8 mouse cellular contexts compared by ENCODE assay signal in the genomic region with DNA sequence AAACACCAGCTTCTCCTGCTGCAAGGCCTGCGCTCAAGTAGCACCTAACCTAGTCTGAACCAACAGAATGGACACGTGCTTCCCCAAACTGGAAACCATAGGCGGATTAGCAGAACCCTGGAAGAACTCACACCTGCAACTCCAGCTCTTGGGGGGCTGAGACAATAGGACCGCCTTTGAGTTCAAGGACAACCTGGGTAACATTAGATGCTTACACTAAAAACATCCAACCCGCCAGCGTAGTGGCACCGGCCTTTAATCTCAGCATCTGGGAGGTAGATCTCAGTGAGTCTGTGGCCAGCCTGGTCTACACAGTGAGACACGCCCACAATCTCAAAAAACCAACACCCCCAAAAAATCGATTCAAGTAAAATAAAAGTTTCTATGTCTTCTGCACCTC. TPM values are rescaled to one million over a fixed set of nuclear protein-coding genes. Genes with fewer than 3 reads are reported as not detected.
DNase-seq lines count a peak whose midpoint lies in the region; ATAC-seq and TF ChIP-seq lines count a peak whose summit lies in the region.

No protein-coding gene starts in this region.

- no peaks in the 10 kb centered on the region for H3K9me3 ChIP-seq in heart, embryonic 13.5 days
- H3K9me3 ChIP-seq in ES-Bruce4 (replicated peaks; ENCODE audit: control insufficient read depth, insufficient read depth, low read length, poor library complexity, severe bottlenecking), result no peaks in the 10 kb centered on the region
- no peaks in the 10 kb centered on the region for H3K9me3 ChIP-seq in forebrain, embryonic 15.5 days

- TF ChIP-seq POLR2A in ES-Bruce4 (IDR thresholded peaks at IDR 0.05; ENCODE audit: insufficient read depth, low read length), result no peak

- peak overlapping the region; percentile 82 for H3K4me3 ChIP-seq in heart, embryonic 13.5 days
- peak overlapping the region; percentile 35 for H3K4me3 ChIP-seq in ES-Bruce4 (ENCODE audit: low read depth, low read length)
- peak overlapping the region; percentile 80 for H3K4me3 ChIP-seq in forebrain, embryonic 15.5 days
- H3K4me3 ChIP-seq in macrophage (ENCODE audit: inconsistent target), result peak overlapping the region; percentile 62

- peak overlapping the region; percentile 90 for H3K9ac ChIP-seq in heart, embryonic 13.5 days
- H3K9ac ChIP-seq in ES-Bruce4 (ENCODE audit: low read depth, poor library complexity, severe bottlenecking), result peak overlapping the region; percentile 45
- peak overlapping the region; percentile 77 for H3K9ac ChIP-seq in forebrain, embryonic 15.5 days (replicated peaks)

- no peaks in the 10 kb centered on the region for H3K27me3 ChIP-seq in heart, embryonic 13.5 days (replicated peaks)
- no peaks in the 10 kb centered on the region for H3K27me3 ChIP-seq in ES-Bruce4 (ENCODE audit: control insufficient read depth, insufficient read depth, low read length, poor library complexity, severe bottlenecking)
- H3K27me3 ChIP-seq in forebrain, embryonic 15.5 days, result no peaks in the 10 kb centered on the region

- H3K4me2 ChIP-seq in heart, embryonic 13.5 days, result peak overlapping the region; percentile 86
- peak overlapping the region; percentile 68 for H3K4me2 ChIP-seq in forebrain, embryonic 15.5 days (replicated peaks)

- TF ChIP-seq CTCF in ES-Bruce4 (IDR thresholded peaks at IDR 0.05; ENCODE audit: low read depth, low read length), result no peak

- ATAC-seq in heart, embryonic 13.5 days (ENCODE audit: extremely low read depth, insufficient number of reproducible peaks, low FRiP score, low TSS enrichment), result no peak
- ATAC-seq in forebrain, embryonic 15.5 days (replicated peaks), result no peak

- peaks cover 53% of the 10 kb centered on the region for H3K79me2 ChIP-seq in macrophage (ENCODE audit: inconsistent target)

- no peak for TF ChIP-seq EP300 in ES-Bruce4 (IDR thresholded peaks at IDR 0.05; ENCODE audit: insufficient read depth, low read depth, low read length)

- H3K36me3 ChIP-seq in heart, embryonic 13.5 days, result peaks cover 18% of the 10 kb centered on the region
- H3K36me3 ChIP-seq in ES-Bruce4 (ENCODE audit: control insufficient read depth, insufficient read depth, low read length, poor library complexity, severe bottlenecking) (no peaks in the 10 kb centered on the region), macrophage (ENCODE audit: inconsistent target) (no peaks in the 10 kb centered on the region)
- H3K36me3 ChIP-seq in forebrain, embryonic 15.5 days, result no peaks in the 10 kb centered on the region

- no peak for DNase-seq in heart, postnatal 4 days
- DNase-seq in urinary bladder, postnatal 25 days (ENCODE audit: low spot score), result no peak
- no peak for DNase-seq in frontal cortex, postnatal 25 days (ENCODE audit: low spot score in 2 of 2)
- no peak for DNase-seq in urinary bladder, postnatal 10 days (ENCODE audit: low spot score)

- H3K4me1 ChIP-seq in heart, embryonic 13.5 days, result peaks cover 24% of the 10 kb centered on the region
- H3K4me1 ChIP-seq in ES-Bruce4 (ENCODE audit: control insufficient read depth, insufficient read depth, low read length), result no peaks in the 10 kb centered on the region
- H3K4me1 ChIP-seq in forebrain, embryonic 15.5 days, result peaks cover 25% of the 10 kb centered on the region

- WGBS in heart, embryonic 13.5 days, result 37% methylated on average over 9 of the region's 9 CpGs
- WGBS in forebrain, embryonic 15.5 days, result 37% methylated on average over 9 of the region's 9 CpGs
- WGBS in macrophage (ENCODE audit: missing documents), result 42% methylated on average over 9 of the region's 9 CpGs

- H3K27ac ChIP-seq in heart, embryonic 13.5 days (replicated peaks), result peak overlapping the region; percentile 75; the same call in 1 of the 2 replicates
- H3K27ac ChIP-seq in ES-Bruce4 (ENCODE audit: insufficient read depth, low read length) (no peak overlapping the region), macrophage (peak overlapping the region; percentile 19; the same call in 1 of the 2 replicates)
- 0 out of 2 replicates have a peak overlapping the region, but pooled peaks have one; percentile 85 for H3K27ac ChIP-seq in forebrain, embryonic 15.5 days (replicated peaks)

RNA-seq across cellular contexts. Expression of gene Anks3, which starts 0.7 kb away (rescaled TPM):
- 31.8 and 32.3 TPM in 2 replicates for polyA plus RNA-seq in heart, embryonic 13.5 days (2015; fragmentation: Nextera tagmentation; extraction: Ambion mirVana)
- 10 to 100 TPM; 22.4 to 24.3 TPM for total RNA-seq in heart, postnatal 4 days (2021)
- polyA plus RNA-seq in ES-Bruce4 (2011; ENCODE audit: insufficient read depth, insufficient read length, low read depth, missing spikeins) (22.4 and 28.4 TPM in 2 replicates), macrophage (2018) (9.0 to 21.1 TPM (median 12.1 TPM) in 3 replicates)
- polyA plus RNA-seq in forebrain, embryonic 15.5 days (2015; fragmentation: Nextera tagmentation; extraction: Ambion mirVana), result 79.9 and 80.7 TPM in 2 replicates
- total RNA-seq in macrophage (2018; cell fraction: chromatin; rRNA removed), result 100 to 1,000 TPM in 21 of 26 experiments, 10 to 100 TPM in 5; 82.2 to 241 (median 140) TPM
- total RNA-seq in macrophage (2018; cell fraction: cytosol; rRNA removed), result 10 to 100 TPM in 11 of 26 experiments, 1 to 10 TPM in 15; 2.8 to 17.9 (median 9.8) TPM
- 100 to 1,000 TPM in 5 of 26 experiments, 10 to 100 TPM in 21; 35.6 to 129 (median 71.5) TPM for total RNA-seq in macrophage (2018; cell fraction: nucleus; rRNA removed)

RNA-seq across cellular contexts. Expression of gene Nudt16l1, which starts 24.8 kb away (rescaled TPM):
- 105 and 113 TPM in 2 replicates for polyA plus RNA-seq in heart, embryonic 13.5 days (2015; fragmentation: Nextera tagmentation; extraction: Ambion mirVana)
- total RNA-seq in heart, postnatal 4 days (2021), result 10 to 100 TPM; 50.7 to 51.3 TPM
- 37.8 and 41.0 TPM in 2 replicates for polyA plus RNA-seq in ES-Bruce4 (2011; ENCODE audit: insufficient read depth, insufficient read length, low read depth, missing spikeins)
- 138 and 139 TPM in 2 replicates for polyA plus RNA-seq in forebrain, embryonic 15.5 days (2015; fragmentation: Nextera tagmentation; extraction: Ambion mirVana)
- 10 to 100 TPM; 12.9 to 50.6 (median 28.1) TPM for total RNA-seq in macrophage (2018; cell fraction: chromatin; rRNA removed)
- 10 to 100 TPM; 24.5 to 63.6 (median 37.5) TPM for total RNA-seq in macrophage (2018; cell fraction: cytosol; rRNA removed)
- total RNA-seq in macrophage (2018; cell fraction: nucleus; rRNA removed), result 10 to 100 TPM; 14.8 to 50.2 (median 28.0) TPM
- polyA plus RNA-seq in macrophage (2018), result 17.1 to 56.6 TPM (median 39.4 TPM) in 3 replicates

RNA-seq across cellular contexts. Expression of gene Sept12, which starts 34.3 kb away (rescaled TPM):
- not detected in 2 replicates for polyA plus RNA-seq in heart, embryonic 13.5 days (2015; fragmentation: Nextera tagmentation; extraction: Ambion mirVana)
- not detected for total RNA-seq in heart, postnatal 4 days (2021)
- polyA plus RNA-seq in ES-Bruce4 (2011; ENCODE audit: insufficient read depth, insufficient read length, low read depth, missing spikeins) (not detected in 2 replicates), macrophage (2018) (not detected in 3 replicates)
- not detected in 2 replicates for polyA plus RNA-seq in forebrain, embryonic 15.5 days (2015; fragmentation: Nextera tagmentation; extraction: Ambion mirVana)
- not detected for total RNA-seq in macrophage (2018; cell fraction: chromatin; rRNA removed)
- total RNA-seq in macrophage (2018; cell fraction: cytosol; rRNA removed), result not detected
- total RNA-seq in macrophage (2018; cell fraction: nucleus; rRNA removed), result not detected

RNA-seq across cellular contexts. Expression of gene Smim22, which starts 43.7 kb away (rescaled TPM):
- 3.8 and 4.4 TPM in 2 replicates for polyA plus RNA-seq in heart, embryonic 13.5 days (2015; fragmentation: Nextera tagmentation; extraction: Ambion mirVana)
- not detected for total RNA-seq in heart, postnatal 4 days (2021)
- polyA plus RNA-seq in ES-Bruce4 (2011; ENCODE audit: insufficient read depth, insufficient read length, low read depth, missing spikeins) (7.7 and 10.1 TPM in 2 replicates), macrophage (2018) (not detected in 3 replicates)
- polyA plus RNA-seq in forebrain, embryonic 15.5 days (2015; fragmentation: Nextera tagmentation; extraction: Ambion mirVana), result 1.0 and 1.1 TPM in 2 replicates
- not detected for total RNA-seq in macrophage (2018; cell fraction: chromatin; rRNA removed)
- total RNA-seq in macrophage (2018; cell fraction: cytosol; rRNA removed), result not detected
- total RNA-seq in macrophage (2018; cell fraction: nucleus; rRNA removed), result not detected

RNA-seq across cellular contexts. Expression of gene Rogdi, which starts 50.0 kb away (rescaled TPM):
- 50.1 and 56.2 TPM in 2 replicates for polyA plus RNA-seq in heart, embryonic 13.5 days (2015; fragmentation: Nextera tagmentation; extraction: Ambion mirVana)
- total RNA-seq in heart, postnatal 4 days (2021), result 10 to 100 TPM; 25.2 to 27.6 TPM
- polyA plus RNA-seq in ES-Bruce4 (2011; ENCODE audit: insufficient read depth, insufficient read length, low read depth, missing spikeins), result 40.8 and 44.5 TPM in 2 replicates
- polyA plus RNA-seq in forebrain, embryonic 15.5 days (2015; fragmentation: Nextera tagmentation; extraction: Ambion mirVana), result 91.4 and 99.8 TPM in 2 replicates
- total RNA-seq in macrophage (2018; cell fraction: chromatin; rRNA removed), result 10 to 100 TPM in 19 of 26 experiments, 1 to 10 TPM in 7; 3.7 to 46.6 (median 20.6) TPM
- 10 to 100 TPM in 15 of 26 experiments, 1 to 10 TPM in 11; 6.3 to 16.4 (median 11.0) TPM for total RNA-seq in macrophage (2018; cell fraction: cytosol; rRNA removed)
- total RNA-seq in macrophage (2018; cell fraction: nucleus; rRNA removed), result 10 to 100 TPM in 20 of 26 experiments, 1 to 10 TPM in 6; 4.1 to 44.8 (median 16.4) TPM
- 10.0 to 27.5 TPM (median 22.6 TPM) in 3 replicates for polyA plus RNA-seq in macrophage (2018)
